Mouse (Mus musculus): ENCODE measurements at regions not wholly inside any gene's neighbourhood (a gene's known extent, or its start where the extent isn't known, plus 50 kb on each side); places are given as distances from the start of the nearest gene placed in this dataset.

- H3K9ac ChIP-seq (replicated peaks; ENCODE audit: low read length), result no peak overlapping the region
- peak overlapping the region; percentile 39 for H3K4me2 ChIP-seq (ENCODE audit: low read depth, low read length)
- H3K4me1 ChIP-seq (ENCODE audit: insufficient read depth, low read length), result 0 out of 2 replicates have a peak, but pooled peaks cover 4% of the 10 kb centered on the region
- no peaks in the 10 kb centered on the region for H3K27me3 ChIP-seq (ENCODE audit: insufficient read depth, low read length)
- DNase-seq (ENCODE audit: low spot score) (peak; percentile 36), ATAC-seq (no peak)
- TF ChIP-seq CTCF (IDR thresholded peaks at IDR 0.05; ENCODE audit: low read depth), result no peak
- WGBS, result 62% methylated on average over 28 of the region's 28 CpGs
- H3K4me3 ChIP-seq (ENCODE audit: low read length), result no peak overlapping the region
- H3K36me3 ChIP-seq (ENCODE audit: insufficient read depth, low read length), result no peaks in the 10 kb centered on the region
- H3K9me3 ChIP-seq (ENCODE audit: low read length), result no peaks in the 10 kb centered on the region
- no peak overlapping the region for H3K27ac ChIP-seq
These were observed 229.3 kb upstream of the Prickle1 start for GRCm38 (mm10) chr15:93824729-93825694.

- no peak overlapping the region for H3K4me3 ChIP-seq (ENCODE audit: low read length)
- H3K27ac ChIP-seq, result no peak overlapping the region
- no peak overlapping the region for H3K4me2 ChIP-seq (ENCODE audit: low read depth, low read length)
- DNase-seq (ENCODE audit: low spot score), result no peak
- no peak for TF ChIP-seq CTCF (IDR thresholded peaks at IDR 0.05; ENCODE audit: low read depth)
- H3K36me3 ChIP-seq (ENCODE audit: insufficient read depth, low read length), result no peaks in the 10 kb centered on the region
- 86% methylated on average over 6 of the region's 6 CpGs for WGBS
- H3K9ac ChIP-seq (replicated peaks; ENCODE audit: low read length), result no peak overlapping the region
- H3K27me3 ChIP-seq (ENCODE audit: insufficient read depth, low read length), result no peaks in the 10 kb centered on the region
- no peaks in the 10 kb centered on the region for H3K9me3 ChIP-seq (ENCODE audit: low read length)
- ATAC-seq, result no peak
- 0 out of 2 replicates have a peak, but pooled peaks cover 4% of the 10 kb centered on the region for H3K4me1 ChIP-seq (ENCODE audit: insufficient read depth, low read length)
These were observed 225.5 kb upstream of the Prickle1 start for GRCm38 (mm10) chr15:93821236-93821635.

GRCm38 (mm10) chr15:93812011-93812410 lies 216.3 kb upstream of the Prickle1 start:
- WGBS, result 65% methylated on average over 7 of the region's 7 CpGs
- no peak overlapping the region for H3K4me2 ChIP-seq (ENCODE audit: low read depth, low read length)
- H3K9me3 ChIP-seq (ENCODE audit: low read length), result no peaks in the 10 kb centered on the region
- H3K27ac ChIP-seq, result no peak overlapping the region
- H3K36me3 ChIP-seq (ENCODE audit: insufficient read depth, low read length), result no peaks in the 10 kb centered on the region
- DNase-seq (ENCODE audit: low spot score) (no peak), ATAC-seq (no peak)
- H3K27me3 ChIP-seq (ENCODE audit: insufficient read depth, low read length), result no peaks in the 10 kb centered on the region
- no peak overlapping the region for H3K4me3 ChIP-seq (ENCODE audit: low read length)
- TF ChIP-seq CTCF (IDR thresholded peaks at IDR 0.05; ENCODE audit: low read depth), result no peak
- H3K4me1 ChIP-seq (ENCODE audit: insufficient read depth, low read length), result no peaks in the 10 kb centered on the region
- H3K9ac ChIP-seq (replicated peaks; ENCODE audit: low read length), result no peak overlapping the region

GRCm38 (mm10) chr15:93807993-93808392 lies 212.3 kb upstream of the Prickle1 start:
- 91% methylated on average over 8 of the region's 8 CpGs for WGBS
- TF ChIP-seq CTCF (IDR thresholded peaks at IDR 0.05; ENCODE audit: low read depth), result no peak
- H3K27ac ChIP-seq, result no peak overlapping the region
- no peak overlapping the region for H3K4me3 ChIP-seq (ENCODE audit: low read length)
- DNase-seq (ENCODE audit: low spot score) (no peak), ATAC-seq (no peak)
- no peaks in the 10 kb centered on the region for H3K36me3 ChIP-seq (ENCODE audit: insufficient read depth, low read length)
- no peaks in the 10 kb centered on the region for H3K27me3 ChIP-seq (ENCODE audit: insufficient read depth, low read length)
- no peak overlapping the region for H3K9ac ChIP-seq (replicated peaks; ENCODE audit: low read length)
- no peak overlapping the region for H3K4me2 ChIP-seq (ENCODE audit: low read depth, low read length)
- H3K4me1 ChIP-seq (ENCODE audit: insufficient read depth, low read length), result no peaks in the 10 kb centered on the region
- H3K9me3 ChIP-seq (ENCODE audit: low read length), result no peaks in the 10 kb centered on the region

GRCm38 (mm10) chr15:93807505-93807904 lies 211.8 kb upstream of the Prickle1 start:
- ATAC-seq (no peak), DNase-seq (ENCODE audit: low spot score) (no peak)
- no peaks in the 10 kb centered on the region for H3K4me1 ChIP-seq (ENCODE audit: insufficient read depth, low read length)
- no peak for TF ChIP-seq CTCF (IDR thresholded peaks at IDR 0.05; ENCODE audit: low read depth)
- no peaks in the 10 kb centered on the region for H3K9me3 ChIP-seq (ENCODE audit: low read length)
- WGBS, result 90% methylated on average over 8 of the region's 8 CpGs
- no peaks in the 10 kb centered on the region for H3K36me3 ChIP-seq (ENCODE audit: insufficient read depth, low read length)
- H3K9ac ChIP-seq (replicated peaks; ENCODE audit: low read length), result no peak overlapping the region
- no peak overlapping the region for H3K4me2 ChIP-seq (ENCODE audit: low read depth, low read length)
- H3K4me3 ChIP-seq (ENCODE audit: low read length), result no peak overlapping the region
- no peak overlapping the region for H3K27ac ChIP-seq
- no peaks in the 10 kb centered on the region for H3K27me3 ChIP-seq (ENCODE audit: insufficient read depth, low read length)

- WGBS, result 62% methylated on average over 9 of the region's 9 CpGs
- ATAC-seq (no peak), DNase-seq (ENCODE audit: low spot score) (no peak)
- no peak overlapping the region for H3K4me2 ChIP-seq (ENCODE audit: low read depth, low read length)
- TF ChIP-seq CTCF (IDR thresholded peaks at IDR 0.05; ENCODE audit: low read depth), result no peak
- no peaks in the 10 kb centered on the region for H3K36me3 ChIP-seq (ENCODE audit: insufficient read depth, low read length)
- H3K4me1 ChIP-seq (ENCODE audit: insufficient read depth, low read length), result no peaks in the 10 kb centered on the region
- H3K4me3 ChIP-seq (ENCODE audit: low read length), result no peak overlapping the region
- H3K9ac ChIP-seq (replicated peaks; ENCODE audit: low read length), result no peak overlapping the region
- no peaks in the 10 kb centered on the region for H3K27me3 ChIP-seq (ENCODE audit: insufficient read depth, low read length)
- no peaks in the 10 kb centered on the region for H3K9me3 ChIP-seq (ENCODE audit: low read length)
- no peak overlapping the region for H3K27ac ChIP-seq
These were observed 209.0 kb upstream of the Prickle1 start for GRCm38 (mm10) chr15:93804703-93805102.

- Histone ChIP-seq H3K9me3 (ENCODE audit: low read length) (no peaks in the 10 kb centered on the region), H3K4me3 (ENCODE audit: low read length) (no peak overlapping the region), H3K4me1 (ENCODE audit: insufficient read depth, low read length) (no peaks in the 10 kb centered on the region), H3K27ac (no peak overlapping the region), H3K27me3 (ENCODE audit: insufficient read depth, low read length) (no peaks in the 10 kb centered on the region), H3K4me2 (ENCODE audit: low read depth, low read length) (no peak overlapping the region), H3K9ac (replicated peaks; ENCODE audit: low read length) (no peak overlapping the region), H3K36me3 (ENCODE audit: insufficient read depth, low read length) (no peaks in the 10 kb centered on the region)
- ATAC-seq (peak; percentile 24; the same call in 1 of the 2 replicates), DNase-seq (ENCODE audit: low spot score) (peak; percentile 35)
- TF ChIP-seq CTCF (IDR thresholded peaks at IDR 0.05; ENCODE audit: low read depth), result peak; percentile 22
- 77% methylated on average over 9 of the region's 9 CpGs for WGBS
These were observed 194.8 kb upstream of the Prickle1 start for GRCm38 (mm10) chr15:93790531-93790930.
